Mouse (Mus musculus) liver, adult (tissue): ENCODE data around the gene Slit2.

ENCODE experiments used
- GATA4 ChIP-seq: IDR thresholded peaks from 2 replicates; pipeline ENCODE4 v1.6.1; 2014; ENCODE audit warnings: mild to moderate bottlenecking, low read length; ENCODE audit not compliant: insufficient replicate concordance

The Slit2 gene

GRCm38 (mm10) chr5:48138849-48139487, 156.0 kb downstream of the Slit2 start:
- TF ChIP-seq GATA4: no peak

DNA sequence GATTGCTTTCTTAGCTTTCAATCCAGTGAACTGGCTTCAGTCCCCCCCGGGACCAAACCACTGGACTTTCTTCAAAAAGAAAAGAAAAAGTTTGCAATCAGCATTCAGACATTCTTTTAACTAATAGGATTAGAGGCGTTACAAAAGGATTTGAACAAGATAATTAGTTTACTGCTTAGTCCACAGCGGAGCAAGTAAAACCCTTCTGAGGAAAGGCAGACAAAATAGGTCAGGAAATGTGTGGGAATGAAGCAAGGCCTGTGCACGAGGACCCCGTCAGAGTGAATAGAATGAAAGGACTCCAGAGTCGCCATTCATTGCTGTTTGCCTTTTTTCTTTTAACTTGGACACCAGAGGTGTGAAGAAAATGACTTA, 156.5 kb downstream of the Slit2 start:
- no peak for TF ChIP-seq GATA4

DNA sequence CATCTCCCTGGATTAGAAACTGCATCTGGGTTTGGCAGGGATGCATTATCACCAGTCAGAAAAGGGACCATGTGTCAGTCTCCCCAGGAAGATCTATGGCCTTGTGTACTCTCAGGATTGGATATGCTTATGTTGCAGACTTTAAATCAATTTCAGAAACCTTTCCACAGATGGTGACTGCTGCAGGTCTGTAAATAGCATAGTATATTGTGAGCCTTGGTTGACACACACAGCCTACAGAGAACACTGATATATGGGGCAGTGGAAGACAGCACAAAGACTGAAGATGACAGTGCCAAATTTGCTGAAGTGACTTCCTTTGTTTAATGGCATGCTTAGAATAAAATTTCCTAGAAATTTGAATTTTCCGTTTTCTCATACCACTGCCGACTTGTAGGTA, 163.1 kb downstream of the Slit2 start:
- TF ChIP-seq GATA4: no peak

GRCm38 (mm10) chr5:48160829-48161228, 177.9 kb downstream of the Slit2 start:
- TF ChIP-seq GATA4: no peak

- no peak for TF ChIP-seq GATA4
Observed at GRCm38 (mm10) chr5:48181646-48182302, 198.8 kb downstream of the Slit2 start.

GRCm38 (mm10) chr5:48184358-48184757, 201.4 kb downstream of the Slit2 start:
- TF ChIP-seq GATA4: no peak

DNA sequence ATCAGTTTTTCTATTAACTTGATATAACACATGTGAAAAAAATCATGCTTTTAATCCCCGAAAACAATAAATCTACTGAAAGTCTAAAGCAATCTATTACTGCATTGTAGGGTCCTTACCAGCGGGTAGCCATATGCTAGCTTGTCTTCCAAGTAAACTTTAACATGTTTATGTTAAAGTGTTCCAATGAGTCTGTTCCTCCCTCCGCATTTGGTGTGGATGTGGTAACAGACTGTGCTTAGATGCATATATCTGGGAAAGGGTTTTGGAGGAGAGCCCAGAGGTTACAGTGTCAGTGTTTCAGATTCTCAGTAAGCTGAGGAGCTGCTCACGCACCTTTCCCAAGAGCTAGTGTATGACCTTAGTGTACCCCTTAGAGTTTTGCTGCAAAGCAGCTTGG, 204.9 kb downstream of the Slit2 start:
- TF ChIP-seq GATA4: no peak

DNA sequence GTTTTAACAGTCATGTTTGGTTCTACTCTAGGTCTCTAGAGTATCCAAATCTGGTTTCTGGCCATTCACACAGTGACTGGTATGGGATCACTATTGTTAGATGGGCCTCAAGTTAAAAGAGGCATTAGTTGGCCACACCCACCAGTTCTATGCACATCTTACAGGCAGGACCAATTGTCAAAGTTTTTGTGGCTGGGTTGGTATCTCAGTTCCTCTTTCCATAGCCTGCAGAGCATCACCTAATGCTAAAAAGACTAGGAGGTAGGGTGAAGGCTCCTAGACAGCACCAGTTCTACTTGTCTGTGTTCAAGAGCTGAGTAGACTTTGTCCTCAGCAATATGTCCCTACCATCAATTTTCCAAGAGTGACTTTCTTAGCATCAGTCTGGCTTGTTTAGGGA, 216.4 kb downstream of the Slit2 start:
- no peak for TF ChIP-seq GATA4

- no peak for TF ChIP-seq GATA4
Observed at GRCm38 (mm10) chr5:48215248-48215647, 232.3 kb downstream of the Slit2 start.

- no peak for TF ChIP-seq GATA4
Observed at GRCm38 (mm10) chr5:48219624-48220155, 236.8 kb downstream of the Slit2 start.

GRCm38 (mm10) chr5:48225500-48225899, 242.6 kb downstream of the Slit2 start:
- no peak for TF ChIP-seq GATA4

GRCm38 (mm10) chr5:48230430-48231080, 247.6 kb downstream of the Slit2 start:
- no peak for TF ChIP-seq GATA4

GRCm38 (mm10) chr5:48234728-48235127, 251.8 kb downstream of the Slit2 start:
- no peak for TF ChIP-seq GATA4

GRCm38 (mm10) chr5:48235270-48235669, 252.3 kb downstream of the Slit2 start:
- no peak for TF ChIP-seq GATA4

DNA sequence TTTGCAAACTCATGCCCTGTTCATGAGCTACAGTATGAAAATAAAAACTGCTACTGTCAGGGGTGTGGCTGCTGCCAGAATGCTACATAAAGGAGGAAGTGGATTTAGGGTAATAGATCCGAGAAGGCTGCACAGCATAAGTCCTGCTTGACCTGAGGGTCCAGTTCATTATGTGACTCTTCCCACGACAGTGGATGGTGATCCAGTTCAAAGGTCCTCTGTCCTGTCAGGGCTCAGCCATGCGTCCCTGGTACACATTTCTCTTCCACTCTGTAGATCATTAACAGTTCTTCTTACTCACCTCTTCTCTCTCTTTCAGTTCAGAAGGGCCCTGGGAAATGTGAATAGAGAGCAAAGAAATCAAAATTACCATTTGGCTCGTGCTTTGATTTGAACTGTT, 265.4 kb downstream of the Slit2 start:
- TF ChIP-seq GATA4: no peak

GRCm38 (mm10) chr5:48277561-48277960, 294.6 kb downstream of the Slit2 start:
- TF ChIP-seq GATA4: no peak
